Mouse (Mus musculus) retina, postnatal 1 day (tissue): ENCODE data around the gene Polr2h.

Source experiments
- DNase-seq: peaks from one replicate; pipeline ENCODE4 v3.0.0-alpha.2; 2012

Polr2h gene

DNA sequence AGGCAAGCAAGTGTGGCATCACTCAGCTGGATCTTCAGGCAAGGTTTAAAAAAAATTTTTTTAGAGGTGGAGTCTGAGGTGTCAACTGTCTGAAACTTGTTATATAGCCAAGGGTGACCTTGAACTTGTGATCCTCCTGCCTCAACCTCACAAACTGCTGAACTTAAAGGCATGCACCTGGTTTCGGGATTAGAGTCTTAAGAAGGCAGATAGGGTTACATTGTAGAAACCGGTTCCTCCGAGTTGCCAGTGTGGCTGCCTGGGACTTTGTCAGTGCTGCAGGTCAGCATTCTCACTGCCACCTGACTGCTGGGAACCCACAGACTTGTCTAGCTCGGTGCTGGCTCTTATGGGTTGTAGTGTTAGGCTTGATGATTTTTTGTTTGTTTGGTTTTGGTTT is 5.8 kb downstream of the Polr2h start:
- DNase-seq, result no peak

DNA sequence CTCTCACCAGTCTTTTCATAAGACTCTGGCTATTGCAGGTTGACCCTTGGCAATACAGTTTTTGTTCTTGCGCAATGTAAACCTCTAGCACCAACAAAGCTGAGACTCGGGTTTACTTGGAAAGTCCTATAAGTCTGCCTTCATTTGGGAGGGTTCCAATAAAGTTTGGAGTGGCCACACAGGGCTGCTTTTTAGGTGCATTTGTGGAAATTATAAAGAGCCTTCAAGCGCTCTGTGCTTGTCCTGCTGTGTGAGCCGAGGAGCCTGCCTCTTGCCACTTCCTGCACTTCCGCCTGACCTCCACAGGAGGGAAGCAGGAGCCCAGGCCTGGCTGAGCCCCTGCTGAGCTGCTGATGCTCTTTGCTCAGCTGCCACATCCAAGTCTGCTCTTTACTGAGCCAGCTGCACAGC is 6.9 kb downstream of the Polr2h start:
- DNase-seq, result peak; percentile 72

DNA sequence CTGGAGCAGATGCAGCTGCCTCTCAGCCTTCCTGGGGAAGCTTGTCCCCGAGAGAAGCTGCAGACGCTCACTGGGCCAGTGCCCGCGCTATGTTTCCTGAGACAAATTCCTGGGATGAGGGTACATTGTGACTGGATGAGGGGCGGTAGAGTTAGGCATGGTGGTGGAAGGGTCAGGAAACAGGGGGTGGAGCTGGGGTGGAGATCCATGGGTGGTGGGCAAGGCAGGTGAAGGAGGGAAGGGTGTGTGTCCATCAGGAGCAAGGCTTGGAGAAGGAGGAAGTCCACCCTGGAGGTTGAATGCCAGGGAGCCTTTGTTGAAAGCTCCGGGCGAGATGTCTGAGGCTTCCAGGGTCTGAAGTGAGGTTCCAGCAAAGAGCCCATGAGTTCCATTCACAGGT is 7.9 kb downstream of the Polr2h start:
- no peak for DNase-seq

DNA sequence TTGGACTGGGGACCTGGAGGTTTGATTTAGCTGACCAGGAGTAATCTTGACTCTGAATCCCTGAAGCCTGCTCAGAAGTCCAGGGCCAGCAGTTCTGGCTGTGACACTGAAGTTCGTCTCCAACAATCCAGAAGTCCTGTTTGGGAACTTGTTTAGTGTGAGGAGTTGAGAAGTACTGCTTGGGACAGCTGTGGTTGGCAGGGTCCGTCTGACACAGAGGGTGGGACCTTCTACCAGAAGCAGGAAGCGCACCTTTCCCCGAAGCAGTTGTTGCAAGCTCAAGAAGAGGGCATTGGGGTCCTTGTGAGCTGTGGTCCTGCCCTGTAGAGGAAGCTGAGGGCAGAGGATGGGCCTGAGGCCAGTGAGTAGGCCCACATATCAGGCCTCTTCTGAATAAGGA is 8.3 kb downstream of the Polr2h start:
- DNase-seq, result no peak

DNA sequence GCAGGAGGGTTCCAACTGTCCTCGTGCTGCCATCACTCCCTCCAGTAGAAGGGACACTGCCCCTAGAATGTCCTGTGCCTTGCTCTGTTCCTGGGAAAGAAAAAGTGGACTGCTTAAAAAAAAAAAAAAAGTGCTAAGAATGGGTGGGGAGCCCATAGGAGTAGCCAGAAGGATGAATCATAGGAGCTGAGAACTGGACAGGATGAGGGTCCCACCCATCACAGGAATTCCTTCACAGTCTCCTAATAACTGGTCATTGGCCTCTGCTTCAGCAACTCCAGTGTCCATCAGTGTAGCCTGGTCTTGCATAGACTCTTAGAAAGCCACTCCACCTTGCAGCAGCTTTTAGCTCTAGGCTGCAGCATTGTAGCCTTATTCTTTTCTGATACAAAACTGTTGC is 8.9 kb downstream of the Polr2h start:
- no peak for DNase-seq

DNA sequence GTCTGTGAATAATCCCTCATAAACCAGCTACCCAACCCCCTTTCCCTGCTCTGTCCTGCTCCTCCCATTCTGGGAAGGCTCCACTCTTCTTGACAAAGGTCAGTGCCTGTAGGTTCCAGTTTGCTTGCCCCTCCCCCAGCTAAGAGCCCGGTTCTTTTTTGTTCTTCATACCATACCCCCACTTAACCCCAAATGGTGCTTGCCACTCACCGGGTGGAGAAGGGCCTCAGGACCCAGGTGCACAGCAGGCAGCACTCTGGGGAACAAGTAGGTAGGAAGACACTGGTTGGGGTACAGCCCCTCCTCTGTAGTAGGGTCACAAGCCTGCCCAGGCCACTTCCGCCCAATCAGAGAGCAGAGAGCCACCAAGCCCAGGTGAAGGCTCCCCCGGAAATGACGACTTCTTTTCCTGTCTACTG is 12.8 kb downstream of the Polr2h start:
- no peak for DNase-seq

DNA sequence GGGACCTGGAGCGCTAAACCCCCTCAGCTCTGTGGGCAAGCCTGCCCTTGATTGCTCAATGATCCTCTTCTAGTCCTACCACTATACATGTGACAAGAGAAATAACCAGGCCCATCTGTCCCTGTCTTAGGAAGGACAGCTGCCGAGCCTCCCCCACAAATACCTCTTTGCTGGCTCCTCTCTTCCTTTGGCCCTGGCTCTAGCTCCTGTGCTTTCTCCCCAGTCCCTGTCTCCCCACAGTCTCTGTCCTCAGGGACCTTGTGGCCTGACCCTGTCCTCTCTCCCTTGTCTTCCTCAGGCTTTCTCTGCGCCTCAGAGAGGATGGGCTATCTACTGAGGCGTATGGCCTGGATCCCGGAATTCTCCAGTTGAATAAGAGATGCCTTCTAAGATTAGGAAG is 14.2 kb downstream of the Polr2h start:
- peak; percentile 35 for DNase-seq

DNA sequence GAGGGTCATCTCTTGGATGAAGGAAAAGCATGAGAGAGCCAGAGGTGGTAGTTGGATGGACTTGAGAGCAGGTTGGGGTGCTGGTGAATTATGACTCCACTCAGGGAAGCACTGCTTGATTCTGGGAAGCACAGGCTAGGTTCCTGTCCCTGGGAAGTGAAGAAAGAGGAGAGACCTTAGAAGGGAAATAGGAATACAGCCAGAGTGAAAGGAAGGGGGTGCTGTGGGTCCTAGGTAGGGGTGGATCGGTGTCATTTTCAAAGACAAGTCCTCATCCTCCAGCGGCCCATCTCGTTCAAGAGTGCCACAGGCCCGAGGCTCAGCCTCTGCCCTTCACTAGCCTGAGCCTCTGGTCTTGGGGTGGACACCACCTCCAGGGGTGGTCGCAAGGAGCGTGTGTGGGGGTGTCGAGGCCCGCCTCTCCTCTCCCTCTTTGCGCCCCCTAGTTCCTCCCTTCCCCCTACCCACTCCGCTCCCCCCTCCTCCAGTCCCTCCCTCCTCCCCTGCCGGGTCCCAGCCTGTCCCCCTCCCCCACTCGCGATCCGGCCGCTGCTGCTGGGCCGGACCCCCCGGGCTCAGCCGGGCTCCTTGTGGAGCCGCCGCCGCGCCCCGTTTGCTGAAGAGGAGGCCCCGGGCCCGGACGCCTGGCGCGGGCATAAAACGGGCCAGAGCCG is 14.9 kb downstream of the Polr2h start:
- DNase-seq, result no peak

DNA sequence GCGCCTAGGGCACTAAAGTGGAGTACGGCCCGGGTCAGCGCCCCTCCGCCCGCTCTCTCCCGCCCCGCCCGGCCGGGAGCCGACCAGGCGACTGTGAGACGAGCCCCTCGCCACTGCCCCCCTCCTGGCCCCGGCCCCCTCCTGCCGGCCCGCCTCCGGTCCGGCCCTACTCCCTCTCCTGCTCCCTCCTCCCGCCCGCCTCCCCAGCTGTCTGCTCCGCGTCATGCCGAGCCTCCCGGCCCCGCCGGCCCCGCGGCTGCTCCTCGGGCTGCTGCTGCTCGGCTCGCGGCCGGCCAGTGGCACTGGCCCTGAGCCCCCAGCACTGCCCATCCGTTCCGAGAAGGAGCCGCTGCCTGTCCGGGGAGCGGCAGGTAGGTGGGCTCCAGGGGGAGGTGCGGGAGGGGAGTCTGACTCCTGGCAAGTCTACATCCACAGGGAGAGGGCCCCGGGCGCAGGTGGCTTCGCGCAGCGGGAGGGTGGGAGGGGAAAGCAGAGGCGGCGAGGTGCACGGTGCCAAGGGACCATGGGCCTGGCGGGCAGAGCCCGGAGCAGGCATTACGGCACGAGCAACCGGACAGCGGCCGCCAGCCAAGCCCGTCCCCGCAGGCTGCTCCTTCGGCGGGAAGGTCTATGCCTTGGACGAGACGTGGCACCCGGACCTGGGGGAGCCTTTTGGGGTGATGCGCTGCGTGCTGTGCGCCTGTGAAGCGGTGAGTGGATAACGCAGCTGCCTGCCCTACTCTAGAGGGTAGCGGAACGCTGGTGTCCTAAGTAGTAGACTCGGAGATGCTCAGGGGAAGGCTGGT is 15.7 kb downstream of the Polr2h start, which contains the start of gene Chrd:
Gene Chrd (plus strand): TSS at position 203 of the 806 bp plus-strand sequence.
- peak; percentile 81 for DNase-seq

DNA sequence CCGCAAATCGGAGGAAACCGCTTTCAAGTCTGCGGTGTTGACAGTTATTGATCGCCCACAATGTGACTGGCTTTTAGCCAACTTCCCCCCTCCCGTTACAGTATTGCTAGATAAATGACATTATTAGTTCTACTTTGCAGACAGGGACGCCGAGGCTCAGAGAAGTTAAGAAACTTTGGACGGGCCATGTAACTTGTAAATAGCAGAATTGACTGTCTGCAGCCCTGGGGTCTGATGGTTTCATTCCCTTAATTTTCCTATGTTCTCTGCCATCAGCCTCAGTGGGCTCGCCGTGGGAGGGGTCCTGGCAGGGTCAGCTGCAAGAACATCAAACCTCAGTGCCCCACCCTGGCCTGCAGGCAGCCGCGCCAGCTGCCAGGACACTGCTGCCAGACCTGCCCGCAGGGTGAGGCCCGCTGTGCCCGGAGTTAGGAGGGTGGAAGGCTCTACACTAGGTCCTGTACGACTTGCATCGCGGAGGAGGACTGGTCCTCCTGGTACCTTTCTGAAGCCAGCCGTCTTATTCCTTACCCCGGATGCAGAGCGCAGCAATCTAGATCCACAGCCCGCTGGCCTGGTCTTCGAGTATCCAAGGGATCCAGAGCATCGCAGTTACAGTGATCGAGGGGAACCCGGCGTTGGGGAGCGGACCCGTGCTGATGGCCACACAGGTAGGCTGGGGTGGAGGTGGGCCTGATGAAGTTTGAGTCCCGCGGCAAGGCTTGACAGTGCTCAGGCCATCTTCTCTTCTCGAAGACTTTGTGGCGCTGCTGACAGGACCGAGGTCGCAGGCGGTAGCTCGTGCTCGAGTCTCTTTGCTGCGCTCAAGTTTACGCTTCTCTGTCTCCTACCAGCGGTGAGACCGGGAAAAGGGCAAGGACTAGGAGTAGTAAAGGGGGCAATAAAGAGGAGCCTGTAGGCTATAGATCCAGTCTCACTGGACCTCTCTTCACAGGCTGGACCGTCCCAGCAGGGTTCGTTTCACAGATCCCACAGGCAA is 16.6 kb downstream of the Polr2h start, which contains the start of gene Thpo:
Gene Thpo (minus strand): TSS at position 781 of the 1,000 bp plus-strand sequence.
- peak; percentile 37 for DNase-seq

DNA sequence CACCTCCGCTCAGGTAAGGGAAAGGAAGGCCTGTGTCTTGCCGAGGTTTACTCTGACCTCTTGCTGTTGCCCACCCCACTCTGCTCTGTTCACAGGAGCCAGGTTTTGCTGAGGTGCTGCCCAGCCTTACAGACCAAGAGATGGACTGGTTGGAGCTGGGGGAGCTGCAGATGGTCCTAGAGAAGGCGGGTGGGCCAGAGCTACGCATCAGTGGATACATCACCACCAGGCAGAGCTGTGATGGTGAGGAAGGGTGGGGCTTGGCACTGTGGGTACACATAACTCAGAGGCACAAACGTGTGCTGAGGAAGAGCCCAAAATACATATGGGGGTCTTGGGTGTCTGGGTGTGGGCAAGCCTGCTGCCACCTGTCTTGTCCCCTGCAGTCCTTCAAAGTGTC is 18.2 kb downstream of the Polr2h start:
- DNase-seq, result no peak

DNA sequence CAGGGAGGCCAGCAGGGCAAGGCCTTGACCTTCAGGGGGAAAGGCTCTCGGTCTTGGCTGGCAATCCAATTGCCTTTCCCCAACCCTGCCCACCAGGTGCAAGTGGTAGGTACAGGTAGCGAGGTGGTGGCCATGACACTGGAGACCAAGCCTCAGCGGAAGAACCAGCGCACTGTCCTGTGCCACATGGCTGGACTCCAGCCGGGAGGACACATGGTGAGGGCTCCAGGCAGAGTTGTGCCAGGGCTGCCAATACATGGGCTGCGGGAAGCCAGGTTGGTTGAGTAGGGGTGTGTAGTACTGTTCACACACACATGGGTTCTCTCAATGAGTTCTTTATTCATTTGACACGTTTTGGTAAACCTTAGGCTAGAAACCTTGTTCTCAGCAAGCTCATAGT is 18.7 kb downstream of the Polr2h start:
- no peak for DNase-seq

DNA sequence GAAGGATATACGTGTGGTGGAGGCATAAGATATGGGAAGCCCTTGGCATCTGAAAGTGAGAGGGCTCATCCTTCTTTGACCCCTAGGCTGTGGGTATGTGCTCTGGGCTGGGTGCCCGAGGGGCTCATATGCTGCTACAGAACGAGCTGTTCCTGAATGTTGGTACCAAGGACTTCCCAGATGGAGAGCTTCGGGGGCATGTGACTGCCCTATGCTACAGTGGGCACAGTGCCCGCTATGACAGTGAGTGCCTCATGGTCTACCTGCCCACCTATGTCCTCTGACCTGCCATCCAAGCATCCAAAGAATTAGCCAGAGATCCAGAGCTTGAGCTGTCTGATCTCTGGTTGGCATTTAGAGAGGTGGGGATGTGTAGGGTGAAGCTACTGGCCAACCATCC is 19.4 kb downstream of the Polr2h start:
- no peak for DNase-seq

DNA sequence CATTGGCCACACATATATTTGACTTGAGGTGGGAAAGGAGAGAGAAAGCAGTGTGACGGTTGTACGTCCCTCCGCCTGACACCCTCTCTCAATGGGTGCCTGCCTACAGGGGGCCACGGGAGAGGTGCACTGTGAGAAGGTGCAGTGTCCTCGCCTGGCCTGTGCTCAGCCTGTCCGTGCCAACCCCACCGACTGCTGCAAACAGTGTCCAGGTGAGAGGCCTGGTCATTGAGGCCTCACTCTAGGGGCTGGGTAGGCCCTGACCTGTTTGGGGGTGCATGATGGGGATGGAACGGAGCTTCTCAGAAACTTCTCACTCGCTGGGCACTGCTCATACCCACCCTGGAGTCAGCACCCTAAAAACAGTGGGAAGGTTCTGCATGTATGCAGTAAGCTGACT is 22.4 kb downstream of the Polr2h start:
- DNase-seq, result no peak

DNA sequence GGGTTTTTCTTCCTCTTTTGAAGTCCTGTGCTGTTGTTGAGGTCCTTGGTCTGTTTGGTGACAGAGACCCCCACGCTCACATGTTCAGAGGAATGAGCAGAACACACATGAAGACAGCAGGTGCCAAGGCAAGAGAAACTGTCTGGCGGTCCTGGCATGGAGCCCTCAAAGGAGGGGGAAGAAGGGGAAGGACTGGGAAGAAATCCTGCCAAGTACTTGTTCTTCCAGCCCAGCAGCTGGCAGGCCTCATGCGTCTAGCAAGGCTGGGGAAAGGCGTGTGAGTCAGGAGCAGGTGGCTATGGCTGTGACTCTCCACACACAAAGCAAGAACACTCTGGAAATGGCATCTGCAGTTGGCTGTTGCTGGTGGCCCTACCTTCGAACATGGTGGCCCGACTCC is 29.2 kb downstream of the Polr2h start:
- no peak for DNase-seq

DNA sequence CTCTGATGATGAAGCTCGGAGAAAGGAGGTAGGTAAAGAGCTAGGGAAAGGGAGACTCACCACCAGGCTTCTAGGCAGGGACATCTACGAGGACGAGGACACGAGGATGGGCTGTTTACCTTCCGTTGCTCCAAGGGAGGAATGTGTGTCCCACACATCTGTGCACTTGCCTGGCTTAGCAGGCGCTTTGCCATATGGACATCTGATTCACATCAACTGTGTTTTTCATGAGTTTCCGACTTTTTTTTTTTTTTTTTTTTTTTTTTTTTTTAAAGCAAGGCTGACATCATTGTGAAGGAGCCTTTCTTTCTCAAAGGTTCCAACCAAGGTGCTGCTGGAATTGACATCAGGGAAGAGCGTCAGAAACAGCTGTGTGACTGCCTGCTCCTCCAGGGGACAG is 33.1 kb downstream of the Polr2h start:
- DNase-seq, result no peak

DNA sequence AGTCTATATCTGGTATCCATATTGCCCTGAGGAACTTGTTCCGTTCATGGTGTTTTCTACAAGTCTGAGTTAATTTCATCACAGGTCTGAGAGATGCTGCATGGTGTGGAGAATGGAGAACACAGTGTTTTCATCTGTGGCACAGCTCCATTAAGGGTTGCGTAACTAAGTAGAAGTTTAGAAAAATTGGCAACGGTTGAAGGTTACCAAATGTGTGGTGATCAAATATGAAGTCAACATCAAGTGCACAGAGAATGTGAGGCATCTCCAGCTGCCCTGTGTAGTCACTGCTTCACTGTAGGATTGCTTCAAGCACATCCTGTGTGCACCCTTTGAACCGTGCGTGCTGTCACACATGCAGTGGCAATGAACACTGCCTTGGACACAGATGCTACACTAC is 38.6 kb downstream of the Polr2h start:
- no peak for DNase-seq

DNA sequence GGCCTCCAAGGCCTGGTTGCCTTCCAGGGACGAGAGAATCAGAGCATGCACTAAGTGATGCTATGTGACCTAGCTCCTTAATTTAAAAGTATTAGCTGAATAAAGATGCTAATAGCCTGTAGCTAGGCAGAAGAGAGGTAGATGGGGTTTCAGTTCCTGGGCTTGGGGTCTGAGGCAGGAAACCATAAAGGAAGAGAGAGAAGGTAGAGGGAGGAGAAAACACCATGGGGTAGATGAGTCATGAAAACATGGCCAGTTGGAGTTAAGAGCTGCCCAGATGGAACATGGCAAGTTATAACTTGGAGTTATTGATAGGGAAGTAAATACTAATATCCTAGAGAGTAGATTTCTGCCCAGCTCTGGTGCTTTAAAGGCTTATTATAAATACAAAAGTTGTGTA is 39.9 kb downstream of the Polr2h start:
- DNase-seq, result no peak

DNA sequence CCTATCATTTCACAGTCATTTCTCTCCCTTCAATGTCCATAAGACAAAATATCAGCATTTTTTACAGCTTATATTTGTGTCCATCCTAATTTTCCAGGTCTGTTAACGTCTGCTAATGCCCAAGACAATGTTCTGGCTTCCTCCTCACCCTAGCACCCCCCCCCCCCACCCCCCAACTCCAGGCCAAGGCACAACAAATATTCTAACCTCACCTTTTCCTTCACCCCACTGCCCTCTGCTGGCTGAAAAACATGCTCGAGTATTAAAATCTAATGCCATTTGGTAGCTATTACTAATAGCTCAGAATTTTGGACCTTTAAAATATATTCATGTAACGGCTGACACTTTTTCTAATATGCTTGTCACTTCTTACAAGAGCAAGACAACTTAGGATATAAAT is 44.2 kb downstream of the Polr2h start:
- peak; percentile 69 for DNase-seq

DNA sequence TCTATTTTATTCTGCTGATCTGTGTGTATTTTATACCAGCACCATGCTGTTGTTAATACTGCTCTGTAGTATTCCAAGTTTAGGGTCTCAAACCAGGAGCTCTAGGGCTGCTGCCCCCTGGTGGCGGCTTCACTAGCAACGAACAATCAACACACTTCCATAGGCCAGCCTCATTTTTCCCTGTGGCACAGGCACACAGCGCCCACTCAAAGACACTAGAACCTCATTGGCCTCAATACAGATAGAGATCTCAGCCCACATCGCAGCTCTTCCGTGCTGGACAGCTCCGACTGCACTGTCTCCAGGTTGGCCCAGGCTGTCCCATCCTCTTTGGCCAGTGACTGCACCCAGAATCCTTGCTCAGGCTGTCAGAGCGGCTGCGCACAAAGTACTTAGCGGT is 47.8 kb downstream of the Polr2h start:
- DNase-seq, result peak; percentile 72
